Mouse (Mus musculus) cortical plate, adult 2 months (tissue): Measurements from ENCODE around the gene Nrxn3.

ENCODE experiments used
- CTCF ChIP-seq: fragments of 200-500 bp; IDR thresholded peaks from 2 replicates; pipeline ENCODE4 v1.5.1; 2011; ENCODE audit warnings: mild to moderate bottlenecking, control low read depth, low read length; ENCODE audit not compliant: insufficient read depth; ENCODE audit errors: extremely low read depth
- POLR2A ChIP-seq: fragments of 200-500 bp; IDR thresholded peaks from 2 replicates; pipeline ENCODE4 v1.6.1; 2011; ENCODE audit warnings: mild to moderate bottlenecking, low read length, control low read depth; ENCODE audit not compliant: insufficient read depth; ENCODE audit errors: extremely low read depth

- TF ChIP-seq CTCF, result no peak
- no peak for TF ChIP-seq POLR2A
Measured at GRCm38 (mm10) chr12:89882617-89883370, 1160.1 kb downstream of the Nrxn3 start.
